Mouse (Mus musculus): ENCODE results near the gene 1700025G04Rik. TPM values are rescaled to one million over a fixed set of nuclear protein-coding genes. Genes with fewer than 3 reads are reported as not detected.

1700025G04Rik gene
- polyA plus RNA-seq, 1 experiment from 2014 or later: 17.3 TPM

GRCm38 (mm10) chr1:152030546-152030945, 59.4 kb downstream of the 1700025G04Rik start:
- ATAC-seq (ENCODE audit: insufficient read depth, low FRiP score): no peak
- 67% methylated on average over 6 of the region's 6 CpGs for WGBS
- H3K4me2 ChIP-seq (ENCODE audit: low read depth, low read length): no peak overlapping the region

DNA sequence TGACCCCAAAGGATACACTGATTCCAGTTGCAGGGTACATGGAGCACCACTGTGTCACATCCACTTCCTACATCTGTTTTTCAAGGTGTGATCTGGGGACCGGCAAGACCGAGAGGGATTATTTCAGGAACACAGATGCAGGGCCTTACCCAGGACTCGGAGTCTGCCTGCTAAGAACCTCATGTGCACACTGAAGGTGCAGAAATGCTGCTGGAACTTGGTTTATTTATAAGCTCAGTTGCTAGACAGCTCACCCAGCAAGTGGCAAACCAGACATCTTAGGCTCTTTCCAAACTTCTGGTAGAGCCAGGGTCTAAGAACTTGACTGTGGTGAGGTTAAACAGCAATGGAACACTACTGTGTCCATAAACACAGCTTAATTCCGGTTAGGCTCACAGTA, 61.2 kb downstream of the 1700025G04Rik start:
- Histone ChIP-seq H3K9me3 (replicated peaks; ENCODE audit: control insufficient read depth, low read length) (no peaks in the 10 kb centered on the region), H3K9ac (ENCODE audit: low read length) (no peak overlapping the region), H3K4me3 (replicated peaks; ENCODE audit: low read length) (no peak overlapping the region), H3K27me3 (ENCODE audit: control insufficient read depth, insufficient read depth, low read length) (no peaks in the 10 kb centered on the region), H3K27ac (ENCODE audit: low read length) (no peak overlapping the region), H3K4me2 (ENCODE audit: low read depth, low read length) (no peak overlapping the region), H3K4me1 (ENCODE audit: control insufficient read depth, insufficient read depth, low read length) (peaks cover 7% of the 10 kb centered on the region), H3K36me3 (ENCODE audit: control insufficient read depth, insufficient read depth, low read length) (no peaks in the 10 kb centered on the region)
- no peak for ATAC-seq (ENCODE audit: insufficient read depth, low FRiP score)
- WGBS: 77% methylated on average over 4 of the region's 4 CpGs

More at GRCm38 (mm10) chr1:152030546-152030945, 59.4 kb downstream of the 1700025G04Rik start:
- no peak overlapping the region for H3K4me3 ChIP-seq (replicated peaks; ENCODE audit: low read length)
- no peak overlapping the region for H3K9ac ChIP-seq (ENCODE audit: low read length)
- H3K9me3 ChIP-seq (replicated peaks; ENCODE audit: control insufficient read depth, low read length): no peaks in the 10 kb centered on the region
- 0 out of 2 replicates have a peak, but pooled peaks cover 5% of the 10 kb centered on the region for H3K4me1 ChIP-seq (ENCODE audit: control insufficient read depth, insufficient read depth, low read length)
- H3K27ac ChIP-seq (ENCODE audit: low read length): no peak overlapping the region
- no peaks in the 10 kb centered on the region for H3K27me3 ChIP-seq (ENCODE audit: control insufficient read depth, insufficient read depth, low read length)
- no peaks in the 10 kb centered on the region for H3K36me3 ChIP-seq (ENCODE audit: control insufficient read depth, insufficient read depth, low read length)

- WGBS: 82% methylated on average over 4 of the region's 4 CpGs
- Histone ChIP-seq H3K9ac (ENCODE audit: low read length) (no peak overlapping the region), H3K4me1 (ENCODE audit: control insufficient read depth, insufficient read depth, low read length) (peaks cover 9% of the 10 kb centered on the region), H3K4me3 (replicated peaks; ENCODE audit: low read length) (no peak overlapping the region), H3K27me3 (ENCODE audit: control insufficient read depth, insufficient read depth, low read length) (no peaks in the 10 kb centered on the region), H3K9me3 (replicated peaks; ENCODE audit: control insufficient read depth, low read length) (no peaks in the 10 kb centered on the region), H3K4me2 (ENCODE audit: low read depth, low read length) (no peak overlapping the region), H3K27ac (ENCODE audit: low read length) (no peak overlapping the region), H3K36me3 (ENCODE audit: control insufficient read depth, insufficient read depth, low read length) (no peaks in the 10 kb centered on the region)
- no peak for ATAC-seq (ENCODE audit: insufficient read depth, low FRiP score)
These were observed 63.2 kb downstream of the 1700025G04Rik start for GRCm38 (mm10) chr1:152026762-152027161.

DNA sequence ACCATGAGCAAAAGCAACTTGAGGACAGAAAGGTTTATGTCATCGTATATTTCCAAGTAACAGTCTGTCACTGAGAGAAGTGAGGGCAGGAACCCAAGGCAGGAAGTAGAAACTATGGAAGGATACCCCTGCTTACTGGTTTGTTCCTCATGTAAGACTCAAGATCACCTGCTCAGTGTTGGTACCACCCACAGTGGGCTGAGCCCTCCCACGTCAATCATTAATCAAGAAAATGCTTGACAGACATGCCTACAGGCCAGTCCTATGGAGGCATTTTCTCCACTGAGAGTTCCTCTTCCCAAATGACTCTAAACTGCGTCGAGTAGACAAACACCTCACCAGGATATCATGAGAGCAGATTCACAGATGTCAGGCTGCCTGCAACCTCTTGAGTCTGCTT, 64.6 kb downstream of the 1700025G04Rik start:
- H3K27me3 ChIP-seq (ENCODE audit: control insufficient read depth, insufficient read depth, low read length): no peaks in the 10 kb centered on the region
- no peaks in the 10 kb centered on the region for H3K36me3 ChIP-seq (ENCODE audit: control insufficient read depth, insufficient read depth, low read length)
- 84% methylated on average over 4 of the region's 4 CpGs for WGBS
- no peak overlapping the region for H3K4me3 ChIP-seq (replicated peaks; ENCODE audit: low read length)
- no peak overlapping the region for H3K27ac ChIP-seq (ENCODE audit: low read length)
- H3K9me3 ChIP-seq (replicated peaks; ENCODE audit: control insufficient read depth, low read length): no peaks in the 10 kb centered on the region
- no peak overlapping the region for H3K9ac ChIP-seq (ENCODE audit: low read length)
- H3K4me2 ChIP-seq (ENCODE audit: low read depth, low read length): no peak overlapping the region
- peaks cover 9% of the 10 kb centered on the region for H3K4me1 ChIP-seq (ENCODE audit: control insufficient read depth, insufficient read depth, low read length)
- no peak for ATAC-seq (ENCODE audit: insufficient read depth, low FRiP score)

GRCm38 (mm10) chr1:152024019-152024787, 65.7 kb downstream of the 1700025G04Rik start:
- no peaks in the 10 kb centered on the region for H3K36me3 ChIP-seq (ENCODE audit: control insufficient read depth, insufficient read depth, low read length)
- no peak overlapping the region for H3K9ac ChIP-seq (ENCODE audit: low read length)
- H3K4me1 ChIP-seq (ENCODE audit: control insufficient read depth, insufficient read depth, low read length): peaks cover 10% of the 10 kb centered on the region
- no peak overlapping the region for H3K27ac ChIP-seq (ENCODE audit: low read length)
- H3K9me3 ChIP-seq (replicated peaks; ENCODE audit: control insufficient read depth, low read length): no peaks in the 10 kb centered on the region
- H3K4me3 ChIP-seq (replicated peaks; ENCODE audit: low read length): no peak overlapping the region
- 55% methylated on average over 18 of the region's 18 CpGs for WGBS
- no peak overlapping the region for H3K4me2 ChIP-seq (ENCODE audit: low read depth, low read length)
- no peaks in the 10 kb centered on the region for H3K27me3 ChIP-seq (ENCODE audit: control insufficient read depth, insufficient read depth, low read length)
- ATAC-seq (ENCODE audit: insufficient read depth, low FRiP score): no peak; the same call in 1 of the 2 replicates

GRCm38 (mm10) chr1:152020812-152021211, 69.1 kb downstream of the 1700025G04Rik start:
- H3K9ac ChIP-seq (ENCODE audit: low read length): no peak overlapping the region
- peaks cover 12% of the 10 kb centered on the region for H3K4me1 ChIP-seq (ENCODE audit: control insufficient read depth, insufficient read depth, low read length)
- no peak overlapping the region for H3K4me2 ChIP-seq (ENCODE audit: low read depth, low read length)
- no peaks in the 10 kb centered on the region for H3K9me3 ChIP-seq (replicated peaks; ENCODE audit: control insufficient read depth, low read length)
- H3K27me3 ChIP-seq (ENCODE audit: control insufficient read depth, insufficient read depth, low read length): no peaks in the 10 kb centered on the region
- H3K4me3 ChIP-seq (replicated peaks; ENCODE audit: low read length): no peak overlapping the region
- ATAC-seq (ENCODE audit: insufficient read depth, low FRiP score): no peak
- no peak overlapping the region for H3K27ac ChIP-seq (ENCODE audit: low read length)
- H3K36me3 ChIP-seq (ENCODE audit: control insufficient read depth, insufficient read depth, low read length): no peaks in the 10 kb centered on the region
- 88% methylated on average over 6 of the region's 6 CpGs for WGBS

DNA sequence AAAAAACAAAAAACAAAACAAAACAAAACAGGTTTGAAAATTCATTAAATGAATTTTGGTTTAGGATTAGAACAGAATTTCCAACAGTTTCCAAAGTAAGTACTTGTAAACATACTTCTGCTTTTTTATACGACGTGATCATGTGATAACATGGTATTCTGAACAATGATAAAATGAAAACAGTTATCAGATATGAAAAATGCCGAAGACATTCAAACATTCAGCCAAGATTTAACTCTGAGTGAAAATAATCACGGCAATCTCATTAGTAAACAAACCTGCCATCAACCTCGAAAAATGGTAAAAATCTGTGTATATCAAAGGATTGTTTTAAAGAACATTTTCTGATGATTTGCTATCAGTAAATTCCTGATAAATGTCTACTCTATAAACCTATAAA, 69.9 kb downstream of the 1700025G04Rik start:
- Histone ChIP-seq H3K36me3 (ENCODE audit: control insufficient read depth, insufficient read depth, low read length) (no peaks in the 10 kb centered on the region), H3K4me1 (ENCODE audit: control insufficient read depth, insufficient read depth, low read length) (peaks cover 12% of the 10 kb centered on the region), H3K27ac (ENCODE audit: low read length) (no peak overlapping the region), H3K9ac (ENCODE audit: low read length) (no peak overlapping the region), H3K9me3 (replicated peaks; ENCODE audit: control insufficient read depth, low read length) (no peaks in the 10 kb centered on the region), H3K4me2 (ENCODE audit: low read depth, low read length) (no peak overlapping the region), H3K4me3 (replicated peaks; ENCODE audit: low read length) (no peak overlapping the region), H3K27me3 (ENCODE audit: control insufficient read depth, insufficient read depth, low read length) (no peaks in the 10 kb centered on the region)
- 61% methylated on average over 5 of the region's 5 CpGs for WGBS
- ATAC-seq (ENCODE audit: insufficient read depth, low FRiP score): no peak

GRCm38 (mm10) chr1:152019196-152019595, 70.7 kb downstream of the 1700025G04Rik start:
- Histone ChIP-seq H3K9ac (ENCODE audit: low read length) (no peak overlapping the region), H3K4me3 (replicated peaks; ENCODE audit: low read length) (no peak overlapping the region), H3K9me3 (replicated peaks; ENCODE audit: control insufficient read depth, low read length) (no peaks in the 10 kb centered on the region)

DNA sequence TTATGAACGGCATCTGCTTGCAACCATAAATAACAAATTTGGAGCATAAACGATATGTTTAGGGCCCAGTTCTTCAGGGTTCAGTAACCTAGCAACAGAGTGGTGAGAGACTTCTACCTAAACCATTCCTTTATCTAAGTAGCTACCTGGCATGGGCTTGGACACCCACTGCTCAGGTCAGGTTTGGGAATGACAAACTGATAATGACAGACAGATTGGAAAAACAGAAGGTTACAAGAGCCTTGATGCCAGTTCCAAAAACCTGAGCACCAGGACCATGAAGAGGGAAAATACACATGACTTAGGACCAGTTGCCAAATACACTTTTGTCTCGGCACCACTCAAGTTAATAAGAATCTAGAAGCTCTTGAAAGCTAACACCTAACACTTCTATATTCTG, 71.6 kb downstream of the 1700025G04Rik start:
- Histone ChIP-seq H3K4me3 (replicated peaks; ENCODE audit: low read length) (no peak overlapping the region), H3K9ac (ENCODE audit: low read length) (no peak overlapping the region), H3K4me2 (ENCODE audit: low read depth, low read length) (no peak overlapping the region), H3K27me3 (ENCODE audit: control insufficient read depth, insufficient read depth, low read length) (no peaks in the 10 kb centered on the region), H3K36me3 (ENCODE audit: control insufficient read depth, insufficient read depth, low read length) (no peaks in the 10 kb centered on the region), H3K4me1 (ENCODE audit: control insufficient read depth, insufficient read depth, low read length) (peaks cover 4% of the 10 kb centered on the region; the same call in 1 of the 2 replicates), H3K27ac (ENCODE audit: low read length) (no peak overlapping the region), H3K9me3 (replicated peaks; ENCODE audit: control insufficient read depth, low read length) (no peaks in the 10 kb centered on the region)
- WGBS: 71% methylated on average over 3 of the region's 3 CpGs
- no peak for ATAC-seq (ENCODE audit: insufficient read depth, low FRiP score)

More at GRCm38 (mm10) chr1:152019196-152019595, 70.7 kb downstream of the 1700025G04Rik start:
- no peaks in the 10 kb centered on the region for H3K36me3 ChIP-seq (ENCODE audit: control insufficient read depth, insufficient read depth, low read length)
- ATAC-seq (ENCODE audit: insufficient read depth, low FRiP score): peak; percentile 62; the same call in 1 of the 2 replicates
- H3K27ac ChIP-seq (ENCODE audit: low read length): no peak overlapping the region
- no peak overlapping the region for H3K4me2 ChIP-seq (ENCODE audit: low read depth, low read length)
- no peaks in the 10 kb centered on the region for H3K27me3 ChIP-seq (ENCODE audit: control insufficient read depth, insufficient read depth, low read length)
- peaks cover 10% of the 10 kb centered on the region for H3K4me1 ChIP-seq (ENCODE audit: control insufficient read depth, insufficient read depth, low read length)
- 31% methylated on average over 5 of the region's 5 CpGs for WGBS

All from stomach, embryonic 16.5 days (tissue).